Mouse (Mus musculus): ENCODE measurements around the gene Npepps.
"Not testable (repeated sequence)": the region's sequence is repeated elsewhere in the genome, so short reads cannot be mapped to it uniquely, and the experiment has no call there.

The Npepps gene

GRCm38 (mm10) chr11:97280216-97280861 is at the start of gene Npepps:
TSS of gene Npepps (minus strand) at chr11:97280638.
- DNase-seq: peak; percentile 70

- peak in 1 of 2 experiments; percentile 63 for DNase-seq
Measured at GRCm38 (mm10) chr11:97328148-97328547, 47.7 kb upstream of the Npepps start.

DNA sequence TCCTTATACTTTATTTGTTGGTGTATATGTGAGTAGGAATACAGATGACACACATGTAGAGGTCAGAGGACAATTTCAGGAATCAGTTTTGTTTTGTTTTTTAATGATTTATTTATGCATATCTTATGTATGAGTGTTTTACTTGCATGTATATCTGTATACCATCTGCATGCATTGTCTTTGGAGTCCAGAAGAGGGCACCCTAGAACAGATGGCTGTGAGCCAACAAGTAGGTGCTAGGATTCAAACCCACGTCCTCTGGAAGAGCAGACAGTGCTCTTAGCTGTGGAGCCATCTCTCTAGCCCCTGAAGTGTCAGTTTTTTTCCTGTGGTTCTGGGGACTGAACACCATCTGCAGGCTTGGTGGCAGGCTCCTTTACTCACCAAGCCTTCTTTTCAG is 44.8 kb upstream of the Npepps start:
- no peak for DNase-seq

GRCm38 (mm10) chr11:97321894-97322600 is 41.6 kb upstream of the Npepps start:
- DNase-seq: not testable (repeated sequence)

DNA sequence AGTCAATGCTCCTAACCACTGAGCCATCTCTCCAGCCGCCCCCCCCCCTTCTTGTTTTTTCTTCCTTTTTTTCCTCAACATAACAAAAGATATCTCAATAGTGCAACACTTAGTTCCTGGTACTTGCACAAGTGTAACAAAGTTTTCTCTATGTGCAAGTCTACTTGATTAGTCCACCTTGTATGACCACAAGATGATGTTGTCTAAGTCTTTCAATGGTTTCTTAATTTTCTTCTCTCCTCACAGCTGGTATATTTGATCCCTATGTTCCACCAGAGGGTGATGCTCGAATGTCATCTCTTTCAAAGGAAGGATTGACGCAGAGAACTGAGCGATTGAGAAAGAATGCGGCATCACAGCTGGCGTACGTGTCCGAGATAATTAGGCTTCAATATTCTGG is 40.8 kb upstream of the Npepps start:
- DNase-seq: no peak

DNA sequence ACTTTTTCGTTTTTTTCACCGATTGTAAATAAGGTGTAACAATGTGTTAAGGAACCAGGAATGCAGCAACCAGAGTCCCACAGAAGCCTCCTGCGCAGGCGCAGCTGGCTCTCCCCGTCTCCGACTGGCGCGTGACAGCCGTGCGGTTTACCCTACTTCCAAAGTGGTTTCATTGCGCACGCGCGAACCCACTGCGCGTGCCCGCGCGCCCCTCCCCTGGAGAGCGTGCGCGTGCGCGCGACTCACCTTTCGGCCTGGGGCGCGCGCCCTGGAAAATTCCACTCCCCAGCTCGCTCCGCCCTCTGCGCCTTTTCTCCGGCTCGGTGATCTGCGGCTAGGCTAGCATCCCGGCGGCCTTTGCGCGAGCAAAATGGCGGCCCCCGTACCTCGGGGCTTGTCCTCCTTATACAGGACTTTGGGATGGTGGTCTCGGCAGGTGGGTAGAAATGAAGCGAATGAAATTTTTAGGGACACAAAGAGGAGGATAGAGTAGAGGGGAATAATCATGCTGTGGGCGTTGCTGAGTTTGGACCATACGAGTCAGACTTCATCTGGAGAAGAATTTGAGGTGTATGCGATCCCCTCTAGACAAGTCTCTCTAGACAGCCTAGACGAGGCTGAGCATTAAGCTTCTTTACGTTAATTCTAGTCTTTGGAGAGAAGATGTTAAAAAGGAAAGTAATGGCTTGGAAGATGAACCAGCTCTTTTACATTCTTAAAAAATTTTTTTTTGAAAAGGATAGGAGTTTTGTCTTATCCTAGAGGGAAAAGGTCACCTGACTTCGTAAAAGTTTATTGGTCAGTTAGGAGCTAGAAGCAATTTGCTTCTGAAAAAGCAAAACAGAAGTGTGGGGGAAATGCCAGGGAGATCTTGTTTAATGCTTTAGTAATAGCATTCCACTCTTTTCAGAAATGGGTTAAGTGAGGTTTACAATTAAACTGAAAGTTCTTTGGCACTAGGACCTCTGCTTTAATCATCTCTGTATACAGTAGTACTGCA is 35.4 kb upstream of the Npepps start, which contains the start of gene Mrpl45:
Mrpl45 (plus strand) TSS at position 213 of the 1,000 bp plus-strand sequence.
- DNase-seq: peak; percentile 99

DNA sequence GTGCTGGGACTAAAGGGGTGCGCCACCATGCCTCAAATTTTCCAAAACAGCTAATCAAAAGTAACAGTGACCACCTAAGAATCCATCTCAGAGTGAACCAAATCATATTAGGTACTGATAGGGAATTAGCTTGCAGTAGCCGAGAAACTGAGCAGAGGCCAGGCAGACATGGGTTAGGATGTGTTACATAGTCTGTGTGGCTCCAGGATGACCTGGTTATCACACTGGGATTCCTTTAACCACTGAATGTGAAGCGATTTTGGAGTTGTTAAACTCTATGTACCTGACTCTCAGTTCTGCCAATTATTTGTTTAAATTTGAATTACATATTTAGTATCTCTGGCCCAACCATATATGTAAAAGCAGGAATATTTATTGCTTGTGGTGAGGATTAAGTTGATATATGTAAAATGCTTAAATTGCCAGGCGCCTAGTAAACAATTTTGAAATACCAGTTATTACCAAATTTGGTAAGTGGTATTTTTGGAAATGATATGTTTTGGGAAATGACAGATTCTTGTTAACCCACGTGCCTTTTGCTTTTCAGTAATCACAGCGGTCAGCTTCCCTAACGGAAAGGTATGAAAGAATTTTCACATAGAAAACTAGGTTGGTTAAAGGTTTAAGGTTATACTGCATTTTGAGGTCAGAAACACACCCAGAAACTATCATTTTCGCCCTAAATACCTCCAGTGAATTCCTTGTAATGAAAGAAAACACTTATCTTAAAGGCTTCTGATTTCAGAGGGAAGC is 34.5 kb upstream of the Npepps start:
- DNase-seq: no peak

GRCm38 (mm10) chr11:97314110-97314509 is 33.7 kb upstream of the Npepps start:
- DNase-seq: no peak

- not testable (repeated sequence) for DNase-seq
Measured at GRCm38 (mm10) chr11:97312871-97313270, 32.4 kb upstream of the Npepps start.

GRCm38 (mm10) chr11:97310895-97311631 is 30.6 kb upstream of the Npepps start:
- peak in 1 of 2 experiments; percentile 26 for DNase-seq

DNA sequence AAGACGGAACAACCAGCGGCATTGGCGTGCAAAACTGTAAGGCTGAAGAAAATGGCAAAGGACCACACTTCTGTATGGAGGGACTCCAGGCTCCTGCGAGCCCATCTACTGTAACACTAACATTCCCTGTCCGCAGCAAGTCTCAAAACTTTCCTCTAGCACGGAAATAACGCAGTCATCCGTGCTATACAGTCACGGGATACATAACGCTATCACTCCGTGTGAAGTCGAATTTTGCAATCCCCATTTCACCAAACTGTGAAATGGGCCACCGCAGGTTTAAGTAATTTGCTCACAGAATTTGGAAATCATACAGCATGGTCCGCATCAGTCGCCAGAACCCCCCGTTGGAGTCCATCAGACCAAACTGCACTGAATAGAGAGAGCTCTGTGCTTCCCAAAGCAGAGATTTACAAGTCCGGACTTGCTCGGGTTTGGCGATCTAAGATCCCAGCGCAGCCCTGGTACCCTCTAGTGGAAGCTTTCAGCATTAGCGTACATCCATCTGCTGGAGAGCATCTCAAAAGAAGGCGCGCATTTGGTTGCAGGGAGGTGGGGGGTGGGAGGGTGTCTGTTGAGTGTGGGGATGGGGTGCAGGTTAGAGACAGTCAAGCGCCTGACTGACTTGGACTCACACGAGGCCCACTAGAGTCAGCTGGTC is 29.6 kb upstream of the Npepps start:
- DNase-seq: peak; percentile 76 to 81

- peak; percentile 58 to 69 for DNase-seq
Measured at GRCm38 (mm10) chr11:97309451-97309836, 29.0 kb upstream of the Npepps start.

- DNase-seq: no peak
Measured at GRCm38 (mm10) chr11:97308806-97309450, 28.5 kb upstream of the Npepps start.

DNA sequence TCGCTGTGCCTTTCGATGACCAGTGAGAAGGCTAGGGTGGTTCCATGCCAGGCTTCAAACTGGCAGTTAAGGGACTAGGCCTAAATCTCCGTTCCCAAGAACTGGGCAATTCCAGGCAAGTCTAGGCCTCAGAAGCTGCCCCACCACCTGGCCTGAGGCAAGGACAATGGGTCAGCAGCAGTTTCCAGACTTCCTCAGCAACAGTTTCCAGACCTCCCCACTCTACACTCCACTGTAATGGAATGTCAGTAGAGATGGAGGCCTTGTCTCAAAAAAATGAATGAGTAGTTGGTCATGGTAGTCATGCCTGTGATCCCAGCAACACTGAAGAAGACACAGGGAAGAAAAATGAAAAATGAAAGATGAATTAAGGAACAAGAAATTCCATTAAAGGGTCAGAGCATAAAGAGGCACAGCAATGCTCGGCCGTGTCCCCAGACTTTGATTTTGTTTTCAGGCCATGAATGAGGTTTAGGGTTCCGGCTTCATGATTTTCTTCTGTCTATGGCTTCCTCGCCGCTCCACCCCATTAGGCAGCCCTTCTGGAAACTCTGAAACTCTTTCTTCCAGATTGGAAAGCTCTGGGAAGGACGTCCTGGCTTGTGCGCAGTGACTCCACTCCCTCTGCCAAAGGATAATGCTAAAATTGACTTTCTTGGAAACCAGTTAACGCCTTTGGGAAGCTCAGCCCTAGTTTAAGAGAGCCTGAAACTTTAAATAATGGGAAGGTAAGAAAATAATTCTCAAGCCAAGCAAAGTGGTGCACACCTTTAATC is 27.0 kb upstream of the Npepps start:
- DNase-seq: no peak

DNA sequence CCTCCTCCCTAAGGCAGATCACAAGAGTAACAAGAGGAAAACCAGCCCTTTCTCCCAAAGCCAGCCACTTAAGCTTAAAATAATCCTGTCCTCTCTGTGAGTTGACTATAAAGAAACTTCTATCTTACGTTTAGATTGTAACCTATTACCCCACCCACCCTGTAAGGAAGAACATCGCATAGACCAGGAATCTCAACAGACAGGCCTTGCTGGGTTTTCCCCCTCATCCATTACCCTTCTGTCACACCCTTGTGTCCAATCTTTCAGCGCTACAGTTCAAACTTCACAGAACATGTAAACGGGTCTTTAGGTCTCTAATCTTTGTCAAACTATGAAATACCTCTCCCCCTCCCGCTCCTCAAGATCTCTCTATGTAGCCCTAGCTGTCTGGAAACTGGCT is 24.2 kb upstream of the Npepps start:
- DNase-seq: no peak

DNA sequence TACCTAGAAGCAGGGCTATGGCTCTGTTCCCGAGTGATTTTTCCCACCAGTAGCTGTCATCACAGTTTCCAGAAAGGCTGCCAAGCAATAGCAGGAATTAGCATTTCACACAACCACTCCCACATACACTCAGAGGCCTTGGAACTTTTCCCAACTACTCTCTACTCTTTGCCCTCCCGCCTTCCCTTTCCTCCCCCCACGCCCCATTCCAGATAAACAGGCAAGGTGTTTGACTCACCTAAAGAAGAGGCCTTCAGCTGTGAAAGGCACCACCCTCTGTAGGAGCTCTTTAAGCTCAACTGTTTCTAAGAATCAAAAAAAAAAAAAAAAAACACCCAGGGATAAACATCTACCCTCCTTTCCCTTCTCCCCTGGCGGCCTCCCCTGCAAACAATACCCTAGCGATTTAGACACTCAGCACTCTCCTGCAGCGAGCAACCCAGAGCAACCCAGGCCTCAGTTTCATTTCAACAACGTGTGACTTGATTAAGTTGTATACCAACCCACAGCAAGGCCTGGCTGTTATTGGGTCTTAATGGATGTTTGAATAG is 21.9 kb upstream of the Npepps start:
- peak; percentile 58 to 85 for DNase-seq

DNA sequence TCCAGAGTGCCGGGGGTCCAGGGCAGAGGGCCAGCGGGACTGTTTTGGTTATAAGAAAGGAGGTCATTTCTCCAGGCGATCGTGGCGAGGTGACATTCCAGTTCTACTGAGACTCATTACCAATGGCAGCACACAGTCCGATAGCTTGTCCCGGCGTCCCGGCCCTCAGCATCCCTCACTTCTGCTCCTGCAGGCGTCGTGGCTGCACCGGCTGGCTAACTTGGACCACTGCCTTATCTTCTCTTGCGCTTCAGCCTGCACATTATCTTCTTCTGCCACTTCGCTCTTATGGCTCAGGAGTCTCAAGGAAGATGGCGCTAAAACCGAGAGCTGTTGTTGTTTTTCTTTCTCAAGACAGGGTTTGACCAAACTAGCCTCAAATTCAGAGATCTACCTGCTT is 21.0 kb upstream of the Npepps start:
- DNase-seq: no peak

DNA sequence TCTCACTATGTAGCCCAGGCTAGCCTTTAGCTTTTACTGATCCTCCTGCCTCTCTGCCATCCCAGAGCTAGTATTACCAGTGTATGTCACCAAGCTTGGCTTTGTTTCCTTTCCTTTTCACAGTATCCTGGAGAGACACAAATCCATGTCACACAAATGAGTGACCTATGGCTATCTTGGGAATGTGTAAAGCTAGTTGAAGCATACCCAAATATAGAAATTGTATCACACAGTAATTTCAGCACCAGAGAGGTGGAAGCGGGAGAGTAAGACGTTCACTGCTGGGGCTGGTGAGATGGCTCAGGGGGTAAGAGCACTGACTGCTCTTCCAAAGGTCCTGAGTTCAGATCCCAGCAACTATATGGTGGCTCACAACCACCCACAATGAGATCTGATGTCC is 19.5 kb upstream of the Npepps start:
- no peak for DNase-seq

DNA sequence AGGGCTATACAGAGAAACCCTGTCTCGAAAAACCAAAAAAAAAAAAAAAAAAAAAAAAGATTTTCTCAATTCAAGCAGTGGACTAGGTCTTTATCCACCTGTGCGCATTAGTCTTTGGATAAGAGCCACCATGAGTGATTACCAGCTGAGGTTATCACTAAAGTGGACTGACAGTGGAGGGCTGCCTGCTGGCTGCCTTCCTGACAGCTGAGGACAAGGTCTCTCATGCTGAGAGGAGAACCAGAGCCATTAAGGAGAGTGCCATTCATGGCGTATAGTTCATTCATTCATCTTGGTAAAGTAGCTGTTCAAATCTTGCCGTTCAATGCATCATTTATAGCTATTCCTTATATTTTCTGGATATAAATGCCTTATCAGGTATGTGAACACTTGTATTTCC is 16.1 kb upstream of the Npepps start:
- DNase-seq: no peak

Data from kidney, adult 8-10 months (tissue).